Mouse (Mus musculus): ENCODE results near the gene Gm15293.
"Not testable (repeated sequence)": the region's sequence is repeated elsewhere in the genome, so short reads cannot be mapped to it uniquely, and the experiment has no call there.

Gene Gm15293

DNA sequence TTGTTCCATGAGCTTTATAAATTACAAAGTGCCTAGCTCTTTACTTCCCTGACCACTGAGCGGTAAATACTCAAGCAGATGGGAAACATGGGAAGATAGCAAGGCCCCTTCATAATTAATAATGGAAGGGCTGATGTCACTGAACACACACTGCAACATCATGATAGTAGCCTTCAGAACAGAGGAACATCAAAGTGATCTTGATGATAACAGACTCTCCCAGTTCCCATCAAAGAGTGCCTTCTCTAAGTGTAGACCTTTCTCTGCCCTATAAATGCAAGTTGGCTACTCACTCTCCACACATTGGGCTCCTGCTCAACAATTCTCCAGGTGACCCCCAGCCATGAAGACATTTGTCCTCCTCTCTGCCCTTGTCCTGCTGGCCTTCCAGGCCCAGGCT lies at the start of gene Gm15293:
Gm15293 (plus strand) TSS at position 301 of the 400 bp plus-strand sequence.
- DNase-seq, result not testable (repeated sequence)

DNA sequence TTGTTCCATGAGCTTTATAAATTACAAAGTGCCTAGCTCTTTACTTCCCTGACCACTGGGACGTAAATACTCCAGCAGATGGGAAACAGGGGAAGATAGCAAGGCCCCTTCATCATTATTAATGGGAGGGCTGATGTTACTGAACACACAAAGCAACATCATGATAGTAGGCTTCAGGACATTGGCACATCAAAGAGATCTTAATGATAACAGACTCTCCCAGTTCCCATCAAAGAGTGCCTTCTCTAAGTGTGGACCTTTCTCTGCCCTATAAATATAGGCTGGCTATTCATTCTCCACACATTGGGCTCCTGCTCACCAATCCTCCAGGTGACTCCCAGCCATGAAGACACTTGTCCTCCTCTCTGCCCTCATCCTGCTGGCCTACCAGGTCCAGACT lies 39.4 kb upstream of the Gm15293 start, which contains the start of gene Defa22:
Defa22 (plus strand) TSS at position 301 of the 400 bp plus-strand sequence.
- not testable (repeated sequence) for DNase-seq

DNA sequence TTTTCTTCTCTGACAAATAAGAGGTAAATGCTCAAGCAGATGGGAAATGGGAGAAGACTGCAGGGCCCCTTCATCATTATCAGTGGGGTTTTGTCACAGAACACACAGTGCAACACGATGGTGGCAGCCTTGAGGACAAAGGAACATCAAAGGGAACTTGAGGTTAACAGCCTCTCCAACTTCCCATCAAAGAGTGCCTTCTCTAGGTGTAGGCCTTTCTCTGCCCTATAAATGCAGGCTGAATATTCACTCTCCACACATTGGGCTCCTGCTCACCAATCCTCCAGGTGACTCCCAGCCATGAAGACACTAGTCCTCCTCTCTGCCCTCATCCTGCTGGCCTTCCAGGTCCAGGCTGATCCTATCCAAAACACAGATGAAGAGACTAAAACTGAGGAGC lies 10.0 kb upstream of the Gm15293 start, which contains the start of gene Defa31:
Defa31 (plus strand) TSS at position 301 of the 400 bp plus-strand sequence.
- not testable (repeated sequence) for DNase-seq
